Mouse (Mus musculus): Measurements from ENCODE around the gene Pnlip.

DNA sequence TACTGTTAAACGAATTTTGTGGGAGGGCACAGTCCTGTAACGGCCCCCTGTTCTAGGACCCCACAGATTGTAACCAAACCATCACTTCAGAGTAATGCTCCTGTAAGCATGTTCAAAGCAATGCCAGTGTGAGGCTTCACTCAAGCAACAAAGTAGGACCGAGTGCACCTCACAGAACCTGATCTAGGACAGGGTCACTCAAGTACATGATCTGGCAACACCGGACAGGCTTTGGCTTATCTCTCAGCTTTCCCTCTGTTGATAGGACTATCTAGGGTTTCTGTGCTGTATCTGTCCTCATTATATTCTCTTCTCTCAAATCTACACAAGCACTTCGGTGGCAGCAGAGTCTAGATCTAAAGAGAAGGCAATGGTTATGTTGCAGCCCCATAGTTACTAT lies 74.3 kb downstream of the Pnlip start:
- no peak for TF ChIP-seq CHD2 (IDR thresholded peaks at IDR 0.05; ENCODE audit: low read length)
- TF ChIP-seq NELFE (IDR thresholded peaks at IDR 0.05; ENCODE audit: low read depth, low read length), result no peak
- no peak for TF ChIP-seq CTCF (conservative IDR thresholded peaks at IDR 0.05 in 1 of 2, IDR thresholded peaks at IDR 0.05 in 1 of 2; ENCODE audit: low read depth in 2 of 2, low read length in 2 of 2)
- no peak for TF ChIP-seq ETS1 (conservative IDR thresholded peaks at IDR 0.05; ENCODE audit: low read depth, low read length)
- TF ChIP-seq MYC (IDR thresholded peaks at IDR 0.05; ENCODE audit: low read depth, low read length), result no peak
- no peak for TF ChIP-seq E2F4 (IDR thresholded peaks at IDR 0.05; ENCODE audit: insufficient replicate concordance, low read depth, low read length)
- no peak for TF ChIP-seq POLR2A (IDR thresholded peaks at IDR 0.05; ENCODE audit: low read depth, low read length)
- no peak for TF ChIP-seq MAX (IDR thresholded peaks at IDR 0.05; ENCODE audit: low read length)
- TF ChIP-seq KAT2A (IDR thresholded peaks at IDR 0.05; ENCODE audit: insufficient replicate concordance, low read length), result no peak
- no peak for TF ChIP-seq POLR2AphosphoS2 (IDR thresholded peaks at IDR 0.05; ENCODE audit: low read depth, low read length)
- no peak for TF ChIP-seq BHLHE40 (IDR thresholded peaks at IDR 0.05; ENCODE audit: low read depth, low read length)

Data from CH12.LX (cell line).